Mouse (Mus musculus) splenic B cell, adult 2 months (primary cell): ENCODE results near the gene Fscn1.

ENCODE experiments used
- DNase-seq: peaks from one replicate; pipeline ENCODE4 v3.0.0-alpha.2; 2011; ENCODE audit warnings: low read depth, low spot score
- H3K27me3 ChIP-seq: 2 replicates; pipeline ENCODE4 v1.6.1; 2012; ENCODE audit warnings: mild to moderate bottlenecking, low read length, moderate library complexity, mixed read lengths; ENCODE audit not compliant: control insufficient read depth, poor library complexity, insufficient read depth, severe bottlenecking
- H3K36me3 ChIP-seq: 2 replicates; pipeline ENCODE4 v1.6.1; 2012; ENCODE audit warnings: mild to moderate bottlenecking, low read length, moderate library complexity, mixed read lengths; ENCODE audit not compliant: control insufficient read depth, poor library complexity, insufficient read depth, severe bottlenecking

Fscn1 gene

GRCm38 (mm10) chr5:142927341-142927930 is 32.7 kb upstream of the Fscn1 start:
- no peak for DNase-seq
- no peaks in the 10 kb centered on the region for H3K27me3 ChIP-seq
- H3K36me3 ChIP-seq = no peaks in the 10 kb centered on the region

GRCm38 (mm10) chr5:142928749-142929399 is 31.3 kb upstream of the Fscn1 start:
- peak; percentile 89 for DNase-seq
- Histone ChIP-seq H3K27me3 (no peaks in the 10 kb centered on the region), H3K36me3 (no peaks in the 10 kb centered on the region)

- Histone ChIP-seq H3K27me3 (no peaks in the 10 kb centered on the region), H3K36me3 (no peaks in the 10 kb centered on the region)
Observed at GRCm38 (mm10) chr5:142929400-142929752, 30.8 kb upstream of the Fscn1 start.

GRCm38 (mm10) chr5:142931241-142931745 is 28.9 kb upstream of the Fscn1 start:
- H3K27me3 ChIP-seq = no peaks in the 10 kb centered on the region
- DNase-seq = no peak

More at GRCm38 (mm10) chr5:142929400-142929752, 30.8 kb upstream of the Fscn1 start:
- no peak for DNase-seq

GRCm38 (mm10) chr5:142932084-142932685 is 28.0 kb upstream of the Fscn1 start:
- peak; percentile 90 for DNase-seq
- Histone ChIP-seq H3K36me3 (no peaks in the 10 kb centered on the region), H3K27me3 (no peaks in the 10 kb centered on the region)

More at GRCm38 (mm10) chr5:142931241-142931745, 28.9 kb upstream of the Fscn1 start:
- no peaks in the 10 kb centered on the region for H3K36me3 ChIP-seq

- no peak for DNase-seq
- H3K27me3 ChIP-seq = no peaks in the 10 kb centered on the region
- H3K36me3 ChIP-seq = no peaks in the 10 kb centered on the region
Observed at GRCm38 (mm10) chr5:142932731-142933130, 27.4 kb upstream of the Fscn1 start.

GRCm38 (mm10) chr5:142935642-142936335 is 24.4 kb upstream of the Fscn1 start:
- no peaks in the 10 kb centered on the region for H3K27me3 ChIP-seq
- peak; percentile 59 for DNase-seq
- no peaks in the 10 kb centered on the region for H3K36me3 ChIP-seq

- no peaks in the 10 kb centered on the region for H3K27me3 ChIP-seq
- DNase-seq = peak; percentile 82
- no peaks in the 10 kb centered on the region for H3K36me3 ChIP-seq
Observed at GRCm38 (mm10) chr5:142936336-142936719, 23.8 kb upstream of the Fscn1 start.

- Histone ChIP-seq H3K36me3 (no peaks in the 10 kb centered on the region), H3K27me3 (no peaks in the 10 kb centered on the region)
- DNase-seq = peak; percentile 31
Observed at GRCm38 (mm10) chr5:142937956-142938727, 22.0 kb upstream of the Fscn1 start.

- H3K36me3 ChIP-seq = no peaks in the 10 kb centered on the region
- DNase-seq = peak; percentile 34
- H3K27me3 ChIP-seq = no peaks in the 10 kb centered on the region
Observed at GRCm38 (mm10) chr5:142940393-142940792, 19.8 kb upstream of the Fscn1 start.

GRCm38 (mm10) chr5:142944979-142945682 is 15.0 kb upstream of the Fscn1 start:
- H3K27me3 ChIP-seq = no peaks in the 10 kb centered on the region
- no peak for DNase-seq
- H3K36me3 ChIP-seq = no peaks in the 10 kb centered on the region

GRCm38 (mm10) chr5:142947460-142947859 is 12.7 kb upstream of the Fscn1 start:
- Histone ChIP-seq H3K36me3 (no peaks in the 10 kb centered on the region), H3K27me3 (no peaks in the 10 kb centered on the region)
- no peak for DNase-seq

- no peak for DNase-seq
- Histone ChIP-seq H3K27me3 (no peaks in the 10 kb centered on the region), H3K36me3 (no peaks in the 10 kb centered on the region)
Observed at GRCm38 (mm10) chr5:142949580-142949979, 10.6 kb upstream of the Fscn1 start.

- no peaks in the 10 kb centered on the region for H3K27me3 ChIP-seq
- DNase-seq = no peak
- no peaks in the 10 kb centered on the region for H3K36me3 ChIP-seq
Observed at GRCm38 (mm10) chr5:142950405-142950804, 9.7 kb upstream of the Fscn1 start.
